Comparison of ENCODE assay signal across 8 mouse cellular contexts in the genomic region with DNA sequence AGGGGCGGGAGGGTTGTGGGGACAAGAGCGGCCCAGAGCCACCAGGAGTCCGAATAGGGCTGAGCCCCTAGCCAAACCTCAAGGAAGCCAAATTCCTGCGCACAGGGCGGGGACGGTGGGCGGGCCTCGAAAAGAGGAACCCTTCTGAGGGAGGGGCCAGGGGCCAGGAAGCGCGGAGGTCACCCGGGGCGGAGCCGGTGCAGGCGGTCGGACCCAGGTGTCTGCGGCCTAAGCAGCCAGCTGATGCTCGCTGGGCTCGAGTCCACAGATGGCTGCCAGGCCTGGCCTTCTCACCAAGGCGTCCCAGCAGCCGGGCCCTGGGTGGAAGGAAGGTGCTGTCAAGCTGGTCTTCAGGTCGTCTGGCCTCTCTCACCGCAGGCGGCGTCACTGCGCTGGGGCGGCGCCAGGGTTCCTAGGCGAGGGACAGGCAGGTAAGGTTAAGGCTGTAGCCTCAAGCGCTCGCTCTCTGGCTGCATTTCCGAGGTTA. TPM values are rescaled to one million over a fixed set of nuclear protein-coding genes. Genes with fewer than 3 reads are reported as not detected.
A peak's percentile ranks its signal among the peaks of the same experiment; 100 is the strongest.
DNase-seq lines count a peak whose midpoint lies in the region; ATAC-seq and TF ChIP-seq lines count a peak whose summit lies in the region.

No protein-coding gene starts in this region.

- peaks cover 30% of the 10 kb centered on the region for H3K4me1 ChIP-seq in E14TG2a.4 (replicated peaks; ENCODE audit: low read depth, low read length)
- H3K4me1 ChIP-seq in intestine, embryonic 14.5 days (replicated peaks; ENCODE audit: control insufficient read depth, insufficient read depth, low read length), result no peaks in the 10 kb centered on the region
- H3K4me1 ChIP-seq in lung, embryonic 16.5 days (replicated peaks; ENCODE audit: control insufficient read depth, insufficient read depth, low read length), result no peaks in the 10 kb centered on the region

- peak overlapping the region; percentile 37 for H3K4me2 ChIP-seq in intestine, embryonic 14.5 days (ENCODE audit: low read length)
- peak overlapping the region; percentile 51 for H3K4me2 ChIP-seq in lung, embryonic 16.5 days (ENCODE audit: low read depth, low read length)

- H3K27ac ChIP-seq in intestine, embryonic 14.5 days (ENCODE audit: low read depth), result no peak overlapping the region
- no peak overlapping the region for H3K27ac ChIP-seq in lung, embryonic 16.5 days (ENCODE audit: low read length)

- no peaks in the 10 kb centered on the region for H3K36me3 ChIP-seq in E14TG2a.4 (ENCODE audit: insufficient read depth, low read length)
- H3K36me3 ChIP-seq in intestine, embryonic 14.5 days (ENCODE audit: control insufficient read depth, insufficient read depth, low read length), result no peaks in the 10 kb centered on the region
- no peaks in the 10 kb centered on the region for H3K36me3 ChIP-seq in lung, embryonic 16.5 days (ENCODE audit: control insufficient read depth, insufficient read depth, low read length)
- H3K36me3 ChIP-seq in splenic B cell, adult 2 months (ENCODE audit: control insufficient read depth, insufficient read depth, low read length, poor library complexity, severe bottlenecking), result no peaks in the 10 kb centered on the region

- DNase-seq in B cell, adult 2 months, result peak; percentile 96 to 97
- DNase-seq in embryo, embryonic 11 days, result peak; percentile 55
- peak; percentile 62 for DNase-seq in intestine, embryonic 14.5 days (ENCODE audit: low spot score)
- peak; percentile 91 for DNase-seq in splenic B cell, adult 2 months (ENCODE audit: low read depth, low spot score)
- no peak for DNase-seq in frontal cortex, postnatal 25 days (ENCODE audit: low spot score in 2 of 2)
- no peak for DNase-seq in right cerebral cortex, adult 2 months (ENCODE audit: low spot score in 2 of 2)

- 25% methylated on average over 31 of the region's 31 CpGs for WGBS in intestine, embryonic 14.5 days
- 21% methylated on average over 31 of the region's 31 CpGs for WGBS in lung, embryonic 16.5 days

- no peak for TF ChIP-seq CTCF in E14TG2a.4 (conservative IDR thresholded peaks at IDR 0.05; ENCODE audit: low read length)

- peaks cover 19% of the 10 kb centered on the region for H3K9me3 ChIP-seq in E14TG2a.4 (ENCODE audit: low read length)
- H3K9me3 ChIP-seq in intestine, embryonic 14.5 days (ENCODE audit: control insufficient read depth, low read length), result peaks cover 2% of the 10 kb centered on the region
- peaks cover 2% of the 10 kb centered on the region for H3K9me3 ChIP-seq in lung, embryonic 16.5 days (ENCODE audit: control insufficient read depth, low read length)

- no peak overlapping the region for H3K9ac ChIP-seq in intestine, embryonic 14.5 days (ENCODE audit: low read length)
- H3K9ac ChIP-seq in lung, embryonic 16.5 days (ENCODE audit: low read length), result 0 out of 2 replicates have a peak overlapping the region, but pooled peaks have one; percentile 40

- no peaks in the 10 kb centered on the region for H3K27me3 ChIP-seq in E14TG2a.4 (ENCODE audit: insufficient read depth, low read length)
- no peaks in the 10 kb centered on the region for H3K27me3 ChIP-seq in intestine, embryonic 14.5 days (replicated peaks; ENCODE audit: control insufficient read depth, insufficient read depth, low read length)
- no peaks in the 10 kb centered on the region for H3K27me3 ChIP-seq in lung, embryonic 16.5 days (ENCODE audit: control insufficient read depth, insufficient read depth, low read depth, low read length)
- H3K27me3 ChIP-seq in splenic B cell, adult 2 months (ENCODE audit: control insufficient read depth, insufficient read depth, low read length, poor library complexity, severe bottlenecking), result no peaks in the 10 kb centered on the region

- H3K4me3 ChIP-seq in E14TG2a.4 (replicated peaks; ENCODE audit: low read length), result peak overlapping the region; percentile 77
- H3K4me3 ChIP-seq in intestine, embryonic 14.5 days (ENCODE audit: low read depth, low read length), result peak overlapping the region; percentile 1; the same call in 1 of the 2 replicates
- H3K4me3 ChIP-seq in lung, embryonic 16.5 days (ENCODE audit: low read length), result peak overlapping the region; percentile 33

- peak; percentile 30; the same call in 1 of the 2 replicates for ATAC-seq in intestine, embryonic 14.5 days (replicated peaks; ENCODE audit: low FRiP score, low TSS enrichment, low read depth)
- ATAC-seq in lung, embryonic 16.5 days (ENCODE audit: low read depth), result peak; percentile 78

RNA-seq across cellular contexts. Expression of gene Cdh15, which starts 22.7 kb away (rescaled TPM):
- 0.30 and 0.51 TPM in 2 replicates for polyA plus RNA-seq in intestine, embryonic 14.5 days (2014; fragmentation: Nextera tagmentation; extraction: Ambion mirVana)
- 0.49 and 1.0 TPM in 2 replicates for polyA plus RNA-seq in lung, embryonic 16.5 days (2015; fragmentation: Nextera tagmentation; extraction: Ambion mirVana)

Comparison
In these comparisons a context has a peak if more than half of its experiments do, and no peak if none do; other contexts are left out.
1. DNase-seq: peak in B cell, adult 2 months (2 of 2), embryo, embryonic 11 days (single experiment), intestine, embryonic 14.5 days (single experiment) and splenic B cell, adult 2 months (single experiment); none in frontal cortex, postnatal 25 days (0 of 2) and right cerebral cortex, adult 2 months (0 of 2).
2. H3K4me3 ChIP-seq: peak in every context shown above with its lines; median percentile 77 in E14TG2a.4; 33 in lung, embryonic 16.5 days; 1 in intestine, embryonic 14.5 days.